Mouse (Mus musculus) lung, adult 2 months (tissue): ENCODE data around the gene Shroom3. TPM values are rescaled to one million over a fixed set of nuclear protein-coding genes. Genes with fewer than 3 reads are reported as not detected.

ENCODE experiments used
- DNase-seq: peaks from one replicate; pipeline ENCODE4 v3.0.0; 2022
- H3K4me1 ChIP-seq: fragments of 200-500 bp; 2 replicates; pipeline ENCODE4 v1.6.1; 2011; ENCODE audit warnings: low read length; ENCODE audit not compliant: control insufficient read depth, insufficient read depth
- H3K4me3 ChIP-seq: fragments of 200-500 bp; replicated peaks from 2 replicates; pipeline ENCODE3; 2011; ENCODE audit warnings: low read depth, mild to moderate bottlenecking, control low read depth, low read length; ENCODE audit errors: extremely low read depth
- CTCF ChIP-seq: fragments of 200-500 bp; IDR thresholded peaks from 2 replicates; pipeline ENCODE4 v1.5.1; 2011; ENCODE audit warnings: mild to moderate bottlenecking, low read length, control low read depth; ENCODE audit not compliant: insufficient read depth
- POLR2A ChIP-seq: fragments of 200-500 bp; IDR thresholded peaks from 2 replicates; pipeline ENCODE4 v1.6.1; 2011; ENCODE audit warnings: low read depth, mild to moderate bottlenecking, control low read depth, low read length, borderline replicate concordance; ENCODE audit errors: extremely low read depth
- WGBS: fragments of 180-500 bp; shearing (Covaris S2); methylation state at CpG from one replicate; pipeline ENCODE4 v1.1.7; 2018; 5-methylcytosine and 5-hydroxymethylcytosine counted together
- polyA plus RNA-seq: library from polyadenylated mRNA; depleted of rRNA; stranded (reverse); fragments of >200 nt; gene quantifications from 2 replicates; pipeline ENCODE4 v1.2.3, GENCODE M21; 2012

The Shroom3 gene
- polyA plus RNA-seq, 1 experiment, result 63.6 TPM

- Histone ChIP-seq H3K4me1 (peaks cover 3% of the 10 kb centered on the region), H3K4me3 (no peak overlapping the region)
- 63% methylated on average over 10 of the region's 10 CpGs for WGBS
- no peak for DNase-seq
- TF ChIP-seq POLR2A (no peak), CTCF (no peak)
These were observed 11.2 kb downstream of the Shroom3 start for GRCm38 (mm10) chr5:92694316-92694995.

DNA sequence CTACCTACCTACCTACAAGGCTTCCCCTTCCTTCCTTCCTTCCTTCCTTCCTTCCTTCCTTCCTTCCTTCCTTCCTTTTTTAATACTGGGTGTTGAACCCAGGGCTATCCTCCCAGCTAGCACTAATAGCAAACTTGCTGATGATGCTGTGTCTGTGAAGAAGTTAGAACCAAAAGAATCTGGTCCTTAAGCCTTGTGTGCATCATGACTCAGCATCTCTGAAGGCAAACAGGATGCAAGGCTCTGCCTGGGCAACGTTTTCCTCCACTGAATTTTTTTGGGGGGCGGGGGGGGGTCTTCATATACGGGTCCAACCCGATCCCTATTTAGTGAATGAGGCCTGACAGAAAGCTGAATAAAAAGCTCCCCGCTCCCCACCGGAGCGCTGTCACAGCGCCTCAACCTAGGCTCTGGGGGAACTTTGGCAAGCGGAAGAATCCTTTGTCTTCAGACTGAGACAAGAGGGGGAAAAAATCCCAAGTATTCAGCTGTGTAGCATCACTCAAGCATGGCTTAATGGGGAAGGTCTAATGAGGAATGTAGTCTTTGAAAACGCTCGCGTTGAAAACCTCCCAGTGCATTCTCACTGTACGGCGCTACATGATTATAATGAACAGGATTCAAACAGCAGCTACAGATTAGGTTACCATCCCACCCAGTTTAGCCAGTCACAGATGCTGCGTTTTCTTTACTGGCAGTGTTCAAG is 15.0 kb downstream of the Shroom3 start:
- Histone ChIP-seq H3K4me1 (peaks cover 3% of the 10 kb centered on the region), H3K4me3 (no peak overlapping the region)
- 10% methylated on average over 15 of the region's 15 CpGs for WGBS
- TF ChIP-seq POLR2A (no peak), CTCF (no peak)
- DNase-seq, result no peak

- no peak for DNase-seq
- Histone ChIP-seq H3K4me1 (peaks cover 3% of the 10 kb centered on the region), H3K4me3 (no peak overlapping the region)
- WGBS, result 33% methylated on average over 17 of the region's 17 CpGs
- TF ChIP-seq POLR2A (no peak), CTCF (no peak)
These were observed 15.7 kb downstream of the Shroom3 start for GRCm38 (mm10) chr5:92698837-92699529.

GRCm38 (mm10) chr5:92701750-92702149 is 18.5 kb downstream of the Shroom3 start:
- WGBS, result 37% methylated on average over 11 of the region's 11 CpGs
- no peak for TF ChIP-seq POLR2A
- TF ChIP-seq CTCF, result no peak
- no peak for DNase-seq
- H3K4me3 ChIP-seq, result no peak overlapping the region
- peaks cover 3% of the 10 kb centered on the region for H3K4me1 ChIP-seq

DNA sequence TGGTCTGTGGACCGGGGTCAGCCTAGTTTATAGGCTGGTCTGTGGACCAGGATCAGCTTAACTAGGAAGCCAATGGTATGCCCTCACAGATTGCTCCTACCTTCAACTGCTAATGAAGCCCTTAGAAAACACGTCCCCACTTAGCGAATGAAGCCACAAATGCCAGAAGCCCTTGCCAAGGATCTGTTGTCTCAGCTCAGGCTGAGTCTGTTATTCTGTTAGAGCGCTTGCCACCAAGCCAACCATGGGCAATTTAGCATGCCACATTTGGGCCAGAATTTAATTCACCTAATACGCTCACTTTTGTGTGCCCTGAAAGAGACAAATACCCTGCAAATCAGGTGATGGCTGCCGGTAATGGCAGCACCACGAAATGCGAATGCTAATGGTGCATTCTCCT is 20.4 kb downstream of the Shroom3 start:
- Histone ChIP-seq H3K4me3 (no peak overlapping the region), H3K4me1 (peaks cover 2% of the 10 kb centered on the region)
- no peak for TF ChIP-seq POLR2A
- TF ChIP-seq CTCF, result no peak
- DNase-seq, result no peak
- WGBS, result 90% methylated on average over 8 of the region's 8 CpGs

DNA sequence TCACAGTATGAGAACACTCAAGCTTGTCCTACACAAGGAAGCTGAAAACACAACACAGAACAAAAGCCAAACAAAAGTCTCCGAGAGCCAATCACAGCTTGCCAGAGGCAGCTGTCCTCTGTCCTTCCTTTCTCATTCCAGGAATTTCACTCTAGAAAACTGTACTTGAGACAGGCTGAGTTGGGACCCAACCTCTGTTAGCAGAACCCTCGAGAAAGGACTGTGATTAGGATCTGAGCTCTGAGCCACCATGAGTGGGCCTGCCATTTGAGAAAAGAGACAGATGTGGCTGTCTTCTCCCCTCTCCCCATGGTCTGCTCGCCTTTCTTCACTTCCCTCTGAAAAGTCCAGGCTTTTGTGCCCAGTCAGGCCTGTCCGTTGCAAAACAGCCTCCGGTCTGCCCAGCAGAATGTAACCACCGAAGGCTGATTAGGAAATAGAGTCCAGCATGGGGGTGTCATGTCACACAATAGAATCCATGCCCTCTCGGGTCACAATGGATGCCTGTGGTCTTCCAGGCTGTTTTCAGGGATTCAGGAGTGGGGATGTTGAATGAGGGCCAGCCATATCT is 24.8 kb downstream of the Shroom3 start:
- WGBS, result 38% methylated on average over 7 of the region's 7 CpGs
- DNase-seq, result peak; percentile 20
- H3K4me3 ChIP-seq, result no peak overlapping the region
- TF ChIP-seq CTCF (no peak), POLR2A (no peak)
- H3K4me1 ChIP-seq, result peaks cover 4% of the 10 kb centered on the region

DNA sequence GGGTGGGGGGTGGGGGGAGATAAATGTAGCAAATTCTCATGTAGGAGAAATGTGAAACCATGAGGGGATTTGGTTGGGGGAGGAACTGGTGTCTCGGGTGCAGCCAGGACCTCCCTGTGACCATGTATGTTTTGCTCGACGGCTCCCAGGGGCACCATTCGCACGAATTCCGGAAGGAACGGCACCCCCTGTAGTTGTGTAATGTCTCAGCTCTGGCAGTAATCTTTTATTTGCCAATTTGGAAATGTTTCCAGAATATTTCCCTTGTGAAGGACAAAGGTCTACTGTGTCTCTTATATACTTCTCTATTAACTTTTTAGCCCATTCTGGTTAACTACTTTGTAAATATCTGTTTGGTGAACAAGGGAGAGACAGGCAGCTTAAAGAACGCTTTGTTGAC is 27.5 kb downstream of the Shroom3 start:
- WGBS, result 51% methylated on average over 8 of the region's 8 CpGs
- TF ChIP-seq POLR2A, result no peak
- Histone ChIP-seq H3K4me3 (no peak overlapping the region), H3K4me1 (peaks cover 4% of the 10 kb centered on the region)
- DNase-seq, result no peak

- H3K4me3 ChIP-seq, result no peak overlapping the region
- 68% methylated on average over 5 of the region's 5 CpGs for WGBS
- no peak for DNase-seq
- TF ChIP-seq POLR2A (no peak), CTCF (no peak)
- peaks cover 4% of the 10 kb centered on the region for H3K4me1 ChIP-seq
These were observed 28.5 kb downstream of the Shroom3 start for GRCm38 (mm10) chr5:92711666-92712290.

DNA sequence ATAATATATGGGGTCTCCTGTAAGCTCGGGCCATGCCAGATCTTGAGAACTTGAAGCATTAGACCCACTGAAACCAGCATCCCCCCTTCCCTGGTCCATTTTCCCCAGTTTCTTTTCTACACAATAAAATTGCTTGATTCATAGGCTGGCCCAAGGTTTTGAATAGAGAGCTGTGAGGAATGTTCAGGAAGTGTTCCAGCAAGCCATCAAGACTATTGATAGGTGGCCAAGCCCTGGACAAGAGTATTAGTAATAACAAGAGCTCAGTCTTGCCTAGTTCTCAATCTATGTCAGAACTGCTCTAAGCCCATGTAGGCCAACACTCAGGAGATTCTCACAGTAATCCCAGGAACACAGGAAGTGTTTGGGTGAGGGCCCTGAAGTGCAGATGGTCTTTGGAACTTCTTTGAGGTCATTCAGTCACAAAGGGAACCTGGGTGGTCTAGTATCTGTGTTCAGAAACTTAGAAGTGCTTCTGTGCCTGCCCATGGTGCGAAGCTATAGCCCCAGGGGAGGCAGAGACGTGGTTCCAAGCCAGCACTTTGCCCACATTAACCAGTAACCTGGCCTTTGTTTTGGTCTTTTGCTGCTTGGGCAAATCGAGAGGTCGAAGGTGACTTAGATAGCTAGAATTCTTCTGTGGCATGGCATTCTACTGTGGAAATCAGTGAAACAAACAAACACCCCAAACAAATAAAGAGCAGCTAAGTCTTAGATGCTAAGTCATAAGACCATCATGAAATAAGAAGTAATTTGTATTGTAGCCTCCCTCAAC is 29.6 kb downstream of the Shroom3 start:
- 79% methylated on average over 5 of the region's 5 CpGs for WGBS
- Histone ChIP-seq H3K4me3 (no peak overlapping the region), H3K4me1 (peaks cover 2% of the 10 kb centered on the region)
- DNase-seq, result no peak
- TF ChIP-seq CTCF (no peak), POLR2A (no peak)
